Mouse (Mus musculus) forebrain, postnatal 0 days (tissue): ENCODE data around the gene Fdps. TPM values are rescaled to one million over a fixed set of nuclear protein-coding genes. Genes with fewer than 3 reads are reported as not detected.
A peak's percentile ranks its signal among the peaks of the same experiment; 100 is the strongest.

Experiments
- ATAC-seq: fragments of 200-750 bp; cut with Nextera tagmentation; 2 replicates; pipeline ENCODE4 v1.8.0; 2017; ENCODE audit warnings: mild to moderate bottlenecking, moderate library complexity
- DNase-seq: peaks from one replicate; pipeline ENCODE4 v3.0.0-alpha.2; 2015
- H3K27ac ChIP-seq: fragments of 300-500 bp; sonication (generic); 2 replicates; pipeline ENCODE4 v1.5.1; 2014; ENCODE audit warnings: low read depth, mild to moderate bottlenecking, antibody characterized with exemption, low read length, moderate library complexity, mixed read lengths
- H3K27me3 ChIP-seq: fragments of 300-500 bp; sonication (generic); 2 replicates; pipeline ENCODE4 v1.6.1; 2014; ENCODE audit warnings: mild to moderate bottlenecking, low read length, mixed read lengths; ENCODE audit not compliant: insufficient read depth
- H3K36me3 ChIP-seq: fragments of 300-500 bp; sonication (generic); 2 replicates; pipeline ENCODE4 v1.6.1; 2014; ENCODE audit warnings: mild to moderate bottlenecking, moderate library complexity; ENCODE audit not compliant: insufficient read depth
- H3K4me1 ChIP-seq: fragments of 300-500 bp; sonication (generic); 2 replicates; pipeline ENCODE4 v1.6.1; 2014; ENCODE audit warnings: antibody characterized with exemption; ENCODE audit not compliant: insufficient read depth
- H3K4me2 ChIP-seq: fragments of 300-500 bp; sonication (generic); 2 replicates; pipeline ENCODE4 v1.6.1; 2014; ENCODE audit warnings: low read depth, mild to moderate bottlenecking, moderate library complexity
- H3K4me3 ChIP-seq: fragments of 300-500 bp; sonication (generic); 2 replicates; pipeline ENCODE4 v1.5.1; 2014; ENCODE audit warnings: low read depth, low read length, mixed read lengths
- H3K9ac ChIP-seq: fragments of 300-500 bp; sonication (generic); 2 replicates; pipeline ENCODE4 v1.6.1; 2014; ENCODE audit warnings: mild to moderate bottlenecking
- H3K9me3 ChIP-seq: fragments of 300-500 bp; sonication (generic); 2 replicates; pipeline ENCODE4 v1.6.1; 2016; ENCODE audit warnings: low read length
- CTCF ChIP-seq: sonication (generic); IDR thresholded peaks from 2 replicates; pipeline ENCODE4 v1.5.1; 2016; ENCODE audit warnings: antibody characterized with exemption, control low read depth, low read depth
- WGBS: fragments of 180-500 bp; shearing (Covaris S2); extraction: QIAGEN DNeasy Blood & Tissue Kit; methylation state at CpG from one replicate; pipeline ENCODE4 v1.1.7; 2014; 5-methylcytosine and 5-hydroxymethylcytosine counted together
- polyA plus RNA-seq: library from polyadenylated mRNA; unstranded; fragments of >200 nt; fragmentation: Nextera tagmentation; extraction: Ambion mirVana; gene quantifications from 2 replicates; pipeline ENCODE4 v1.2.1, GENCODE M21; 2015
- total RNA-seq: library from RNA; depleted of rRNA; stranded (reverse); fragments of >200 nt; gene quantifications from 2 replicates; pipeline ENCODE4 v1.2.3, GENCODE M21; 2014

Gene Fdps
- total and polyA plus RNA-seq, 2 experiments from 2014 or later, result 421 to 441 TPM

- H3K27ac ChIP-seq, result no peak overlapping the region
- H3K9ac ChIP-seq, result no peak overlapping the region
- no peak for ATAC-seq
These were observed 22.5 kb upstream of the Fdps start for GRCm38 (mm10) chr3:89124241-89124640.

GRCm38 (mm10) chr3:89123313-89123712 is 21.6 kb upstream of the Fdps start:
- no peaks in the 10 kb centered on the region for H3K9me3 ChIP-seq
- H3K27ac ChIP-seq, result no peak overlapping the region
- no peaks in the 10 kb centered on the region for H3K36me3 ChIP-seq
- no peak for TF ChIP-seq CTCF
- no peaks in the 10 kb centered on the region for H3K4me1 ChIP-seq
- ATAC-seq, result no peak
- H3K4me3 ChIP-seq, result no peak overlapping the region
- 83% methylated on average over 2 of the region's 2 CpGs for WGBS
- no peak overlapping the region for H3K4me2 ChIP-seq
- no peak for DNase-seq
- H3K9ac ChIP-seq, result no peak overlapping the region
- no peaks in the 10 kb centered on the region for H3K27me3 ChIP-seq

More at GRCm38 (mm10) chr3:89124241-89124640, 22.5 kb upstream of the Fdps start:
- WGBS, result 78% methylated on average over 3 of the region's 3 CpGs
- H3K4me1 ChIP-seq, result no peaks in the 10 kb centered on the region
- no peaks in the 10 kb centered on the region for H3K9me3 ChIP-seq
- no peaks in the 10 kb centered on the region for H3K36me3 ChIP-seq
- TF ChIP-seq CTCF, result no peak
- no peak overlapping the region for H3K4me3 ChIP-seq
- no peak for DNase-seq
- no peaks in the 10 kb centered on the region for H3K27me3 ChIP-seq
- no peak overlapping the region for H3K4me2 ChIP-seq

- DNase-seq (peak; percentile 28), ATAC-seq (peak; percentile 58)
- no peak overlapping the region for H3K9ac ChIP-seq
These were observed 13.8 kb upstream of the Fdps start for GRCm38 (mm10) chr3:89115522-89115921.

GRCm38 (mm10) chr3:89113058-89113457 is 11.3 kb upstream of the Fdps start:
- Histone ChIP-seq H3K27ac (no peak overlapping the region), H3K27me3 (no peaks in the 10 kb centered on the region), H3K4me1 (no peaks in the 10 kb centered on the region), H3K4me3 (no peak overlapping the region), H3K9ac (no peak overlapping the region), H3K9me3 (no peaks in the 10 kb centered on the region), H3K4me2 (no peak overlapping the region), H3K36me3 (no peaks in the 10 kb centered on the region)
- DNase-seq (no peak), ATAC-seq (no peak)
- TF ChIP-seq CTCF, result no peak
- 88% methylated on average over 4 of the region's 4 CpGs for WGBS

More at GRCm38 (mm10) chr3:89115522-89115921, 13.8 kb upstream of the Fdps start:
- WGBS, result 7% methylated on average over 2 of the region's 2 CpGs
- H3K27ac ChIP-seq, result no peak overlapping the region
- H3K4me1 ChIP-seq, result no peaks in the 10 kb centered on the region
- H3K4me2 ChIP-seq, result no peak overlapping the region
- no peaks in the 10 kb centered on the region for H3K9me3 ChIP-seq
- H3K27me3 ChIP-seq, result no peaks in the 10 kb centered on the region
- H3K4me3 ChIP-seq, result no peak overlapping the region
- no peaks in the 10 kb centered on the region for H3K36me3 ChIP-seq
- TF ChIP-seq CTCF, result peak; percentile 52

GRCm38 (mm10) chr3:89108146-89108545 is 6.4 kb upstream of the Fdps start:
- no peak overlapping the region for H3K4me3 ChIP-seq
- DNase-seq (no peak), ATAC-seq (no peak)
- H3K27me3 ChIP-seq, result no peaks in the 10 kb centered on the region
- no peak overlapping the region for H3K9ac ChIP-seq
- H3K9me3 ChIP-seq, result no peaks in the 10 kb centered on the region
- WGBS, result 70% methylated on average over 1 of the region's 1 CpGs
- TF ChIP-seq CTCF, result no peak
- no peaks in the 10 kb centered on the region for H3K36me3 ChIP-seq
- H3K4me2 ChIP-seq, result no peak overlapping the region
- no peaks in the 10 kb centered on the region for H3K4me1 ChIP-seq
- no peak overlapping the region for H3K27ac ChIP-seq

- no peak for ATAC-seq
- Histone ChIP-seq H3K27ac (no peak overlapping the region), H3K36me3 (no peaks in the 10 kb centered on the region), H3K9ac (no peak overlapping the region), H3K4me3 (no peak overlapping the region), H3K4me1 (no peaks in the 10 kb centered on the region), H3K9me3 (no peaks in the 10 kb centered on the region), H3K27me3 (no peaks in the 10 kb centered on the region), H3K4me2 (no peak overlapping the region)
- TF ChIP-seq CTCF, result no peak
- 69% methylated on average over 3 of the region's 3 CpGs for WGBS
- DNase-seq, result no peak
These were observed 5.8 kb upstream of the Fdps start for GRCm38 (mm10) chr3:89107545-89107944.

- ATAC-seq (no peak), DNase-seq (no peak)
- no peak overlapping the region for H3K4me2 ChIP-seq
- H3K27ac ChIP-seq, result no peak overlapping the region
- H3K27me3 ChIP-seq, result no peaks in the 10 kb centered on the region
- H3K4me3 ChIP-seq, result no peak overlapping the region
- H3K9ac ChIP-seq, result no peak overlapping the region
- H3K36me3 ChIP-seq, result no peaks in the 10 kb centered on the region
- TF ChIP-seq CTCF, result no peak
- H3K4me1 ChIP-seq, result no peaks in the 10 kb centered on the region
- H3K9me3 ChIP-seq, result no peaks in the 10 kb centered on the region
These were observed 5.1 kb upstream of the Fdps start for GRCm38 (mm10) chr3:89106881-89107280.

- WGBS, result 75% methylated on average over 4 of the region's 4 CpGs
These were observed 1.5 kb upstream of the Fdps start for GRCm38 (mm10) chr3:89103291-89103595.

More at GRCm38 (mm10) chr3:89103291-89103595, 1.5 kb upstream of the Fdps start:
- no peak overlapping the region for H3K27ac ChIP-seq
- ATAC-seq (no peak), DNase-seq (no peak)
- peaks cover 15% of the 10 kb centered on the region; the same call in 1 of the 2 replicates for H3K4me1 ChIP-seq
- H3K36me3 ChIP-seq, result peaks cover 11% of the 10 kb centered on the region
- TF ChIP-seq CTCF, result no peak
- no peak overlapping the region for H3K4me3 ChIP-seq
- H3K27me3 ChIP-seq, result no peaks in the 10 kb centered on the region
- H3K4me2 ChIP-seq, result no peak overlapping the region
- no peaks in the 10 kb centered on the region for H3K9me3 ChIP-seq
- H3K9ac ChIP-seq, result no peak overlapping the region
